In genomic region chr6:72275527-72275926, GRCm38 (mm10) we compare ENCODE assay signal across 20 mouse cellular contexts. TPM values are rescaled to one million over a fixed set of nuclear protein-coding genes. Genes with fewer than 3 reads are reported as not detected.
"Had no signal": no experiment of that assay in that cellular context is flagged by ENCODE, and none has a peak within 500 bp of the region (broad histone marks: within the 10 kb centered on the region; RNA-seq: fewer than 3 reads in every experiment).

No protein-coding gene starts in this region.

- H3K4me2 ChIP-seq: kidney, embryonic 15.5 days; limb, embryonic 13.5 days; lung, embryonic 15.5 days; midbrain, embryonic 11.5 days; midbrain, embryonic 15.5 days; neural tube, embryonic 12.5 days had no signal

- H3K27ac ChIP-seq: kidney, embryonic 15.5 days; limb, embryonic 13.5 days; liver, embryonic 14.5 days; midbrain, embryonic 15.5 days; neural tube, embryonic 12.5 days had no signal

- H3K4me1 ChIP-seq: limb, embryonic 13.5 days; midbrain, embryonic 15.5 days; neural tube, embryonic 12.5 days had no signal

- H3K9me3 ChIP-seq: kidney, embryonic 15.5 days; limb, embryonic 13.5 days; lung, embryonic 15.5 days; midbrain, embryonic 15.5 days; neural tube, embryonic 12.5 days had no signal

- ATAC-seq: intestine, embryonic 16.5 days; midbrain, embryonic 15.5 days had no signal

- H3K27me3 ChIP-seq: kidney, embryonic 15.5 days; limb, embryonic 13.5 days; lung, embryonic 15.5 days; midbrain, embryonic 15.5 days; neural tube, embryonic 12.5 days had no signal

- DNase-seq: kidney, adult 2 months; kidney, postnatal 14 days; left cerebral cortex, postnatal 4 days; right cerebral cortex, postnatal 25 days; thymus, postnatal 14 days had no signal

- H3K9ac ChIP-seq: kidney, embryonic 15.5 days; limb, embryonic 13.5 days; liver, embryonic 14.5 days; lung, embryonic 15.5 days; midbrain, embryonic 15.5 days; neural tube, embryonic 12.5 days had no signal

- H3K36me3 ChIP-seq: kidney, embryonic 15.5 days; limb, embryonic 13.5 days; lung, embryonic 15.5 days; midbrain, embryonic 15.5 days; neural tube, embryonic 12.5 days had no signal

- H3K4me3 ChIP-seq: kidney, embryonic 15.5 days; limb, embryonic 13.5 days; lung, embryonic 15.5 days; midbrain, embryonic 15.5 days; neural tube, embryonic 12.5 days had no signal

RNA-seq across cellular contexts. Expression of gene Sftpb, which starts 28.9 kb away (rescaled TPM):
- total RNA-seq: layer of hippocampus, adult 8-10 months; layer of hippocampus, postnatal 14 days; left cerebral cortex, adult 18-20 months; left cerebral cortex, postnatal 10 days; monocyte, adult 5-6 weeks; neutrophil, adult 5-6 weeks had no signal
- polyA plus RNA-seq: kidney, adult 2 months; kidney, embryonic 15.5 days; limb, embryonic 13.5 days; liver, embryonic 14.5 days; midbrain, embryonic 11.5 days; neural tube, embryonic 12.5 days; stomach, embryonic 16.5 days had no signal

RNA-seq across cellular contexts. Expression of gene Atoh8, which starts 40.1 kb away (rescaled TPM):
- total RNA-seq: monocyte, adult 5-6 weeks; neutrophil, adult 5-6 weeks had no signal
